Mouse (Mus musculus): ENCODE data around the gene Snrpd2. TPM values are rescaled to one million over a fixed set of nuclear protein-coding genes. Genes with fewer than 3 reads are reported as not detected.
A peak's percentile ranks its signal among the peaks of the same experiment; 100 is the strongest.

Gene Snrpd2
- polyA plus RNA-seq, 1 experiment from 2014 or later, result 97.8 TPM

DNA sequence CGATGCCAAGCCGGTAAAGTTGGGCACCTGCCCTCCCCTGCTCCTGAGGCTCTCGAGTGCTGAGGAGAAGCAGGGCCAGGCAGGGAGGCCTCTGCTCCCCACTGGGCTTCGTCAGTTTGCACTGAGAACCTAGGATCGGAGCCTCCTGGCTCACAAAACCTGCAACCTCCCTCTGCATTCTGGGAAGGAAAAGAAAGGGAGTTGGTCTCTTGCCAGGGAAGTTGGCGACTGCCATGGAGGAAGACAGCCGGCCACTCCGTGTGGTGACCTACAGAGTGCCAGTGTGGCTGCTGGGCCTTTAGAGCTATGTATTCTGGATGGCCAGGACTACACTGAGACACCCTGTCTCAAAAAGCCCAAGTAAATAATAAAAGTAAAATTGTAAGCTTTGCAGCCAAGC is 5.3 kb downstream of the Snrpd2 start:
- no peak for ATAC-seq
- no peaks in the 10 kb centered on the region for H3K9me3 ChIP-seq (replicated peaks)
- H3K27ac ChIP-seq, result no peak overlapping the region
- peaks cover 14% of the 10 kb centered on the region for H3K27me3 ChIP-seq (replicated peaks)
- peaks cover 23% of the 10 kb centered on the region for H3K4me1 ChIP-seq
- peaks cover 47% of the 10 kb centered on the region for H3K36me3 ChIP-seq
- H3K4me2 ChIP-seq, result no peak overlapping the region
- 85% methylated on average over 8 of the region's 8 CpGs for WGBS (ENCODE audit: insufficient replicate concordance)
- H3K4me3 ChIP-seq, result no peak overlapping the region
- no peak overlapping the region for H3K9ac ChIP-seq

GRCm38 (mm10) chr7:19155825-19156475 is 6.4 kb downstream of the Snrpd2 start:
- Histone ChIP-seq H3K27ac (no peak overlapping the region), H3K27me3 (replicated peaks) (peaks cover 25% of the 10 kb centered on the region), H3K4me2 (no peak overlapping the region), H3K9me3 (replicated peaks) (no peaks in the 10 kb centered on the region), H3K9ac (no peak overlapping the region), H3K4me1 (peaks cover 26% of the 10 kb centered on the region), H3K4me3 (no peak overlapping the region), H3K36me3 (peaks cover 45% of the 10 kb centered on the region)
- ATAC-seq, result no peak
- 62% methylated on average over 13 of the region's 13 CpGs for WGBS (ENCODE audit: insufficient replicate concordance)

GRCm38 (mm10) chr7:19157160-19157800 is 7.8 kb downstream of the Snrpd2 start:
- peak; percentile 67 for ATAC-seq
- peaks cover 34% of the 10 kb centered on the region for H3K27me3 ChIP-seq (replicated peaks)
- WGBS (ENCODE audit: insufficient replicate concordance), result 4% methylated on average over 30 of the region's 30 CpGs
- peaks cover 23% of the 10 kb centered on the region for H3K4me1 ChIP-seq
- H3K27ac ChIP-seq, result no peak overlapping the region
- 0 out of 2 replicates have a peak overlapping the region, but pooled peaks have one; percentile 18 for H3K4me3 ChIP-seq
- H3K9me3 ChIP-seq (replicated peaks), result no peaks in the 10 kb centered on the region
- H3K4me2 ChIP-seq, result peak overlapping the region; percentile 50
- H3K9ac ChIP-seq, result no peak overlapping the region
- H3K36me3 ChIP-seq, result peaks cover 32% of the 10 kb centered on the region

DNA sequence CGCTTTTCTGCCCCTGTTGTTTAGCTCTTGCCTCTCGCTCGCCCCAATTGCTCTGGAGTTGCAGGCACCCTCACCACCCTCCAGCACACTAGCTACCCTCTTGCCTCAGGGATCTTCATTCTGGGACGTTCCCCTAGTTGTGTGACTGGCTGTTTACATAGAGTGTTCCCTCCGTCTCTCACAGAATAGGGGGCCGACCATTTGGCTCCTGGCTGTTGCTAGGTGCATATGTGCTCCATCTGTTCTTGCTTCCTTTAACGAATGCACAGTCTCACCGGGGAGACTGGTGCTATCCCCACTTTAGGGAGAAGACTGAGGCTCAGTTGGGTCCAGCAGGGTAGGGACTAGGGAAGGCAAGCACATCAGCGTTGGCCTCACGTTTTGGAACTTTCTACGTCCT is 9.1 kb downstream of the Snrpd2 start:
- H3K9me3 ChIP-seq (replicated peaks), result no peaks in the 10 kb centered on the region
- peaks cover 48% of the 10 kb centered on the region for H3K27me3 ChIP-seq (replicated peaks)
- 63% methylated on average over 11 of the region's 11 CpGs for WGBS (ENCODE audit: insufficient replicate concordance)
- H3K9ac ChIP-seq, result no peak overlapping the region
- peaks cover 25% of the 10 kb centered on the region for H3K4me1 ChIP-seq
- H3K27ac ChIP-seq, result no peak overlapping the region
- peaks cover 19% of the 10 kb centered on the region for H3K36me3 ChIP-seq
- no peak overlapping the region for H3K4me2 ChIP-seq
- no peak for ATAC-seq
- no peak overlapping the region for H3K4me3 ChIP-seq

GRCm38 (mm10) chr7:19159411-19159810 is 9.9 kb downstream of the Snrpd2 start:
- 19% methylated on average over 18 of the region's 18 CpGs for WGBS (ENCODE audit: insufficient replicate concordance)
- no peak overlapping the region for H3K4me3 ChIP-seq

DNA sequence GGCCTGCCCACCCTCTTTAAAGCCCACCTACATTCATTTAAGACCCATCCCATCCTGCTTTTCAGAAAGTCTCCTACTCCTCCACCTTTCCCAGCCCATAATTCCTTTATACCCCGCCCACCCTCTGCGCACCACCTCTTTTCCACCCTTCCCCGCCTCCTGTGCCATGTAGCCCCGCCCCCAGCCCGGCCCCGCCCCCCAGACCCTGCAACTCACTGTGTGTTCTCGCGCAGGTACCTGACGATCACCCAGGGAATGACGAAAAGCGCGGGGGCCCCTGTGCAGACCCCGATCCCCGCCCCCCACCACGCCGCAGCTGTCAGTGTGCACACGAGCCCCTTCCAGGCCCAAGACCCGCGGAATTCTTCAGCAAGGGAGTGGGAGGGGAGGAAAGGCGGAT is 10.6 kb downstream of the Snrpd2 start:
- no peak overlapping the region for H3K27ac ChIP-seq
- peak overlapping the region; percentile 74 for H3K4me2 ChIP-seq
- peak; percentile 35; the same call in 1 of the 2 replicates for ATAC-seq
- peak overlapping the region; percentile 58 for H3K9ac ChIP-seq
- WGBS (ENCODE audit: insufficient replicate concordance), result 2% methylated on average over 20 of the region's 20 CpGs
- H3K36me3 ChIP-seq, result peaks cover 4% of the 10 kb centered on the region; the same call in 1 of the 2 replicates
- peaks cover 40% of the 10 kb centered on the region for H3K4me1 ChIP-seq
- no peaks in the 10 kb centered on the region for H3K9me3 ChIP-seq (replicated peaks)
- H3K4me3 ChIP-seq, result peak overlapping the region; percentile 46
- H3K27me3 ChIP-seq (replicated peaks), result peaks cover 63% of the 10 kb centered on the region

More at GRCm38 (mm10) chr7:19159411-19159810, 9.9 kb downstream of the Snrpd2 start:
- Histone ChIP-seq H3K27ac (no peak overlapping the region), H3K4me1 (peaks cover 33% of the 10 kb centered on the region), H3K27me3 (replicated peaks) (peaks cover 56% of the 10 kb centered on the region), H3K36me3 (peaks cover 11% of the 10 kb centered on the region), H3K9me3 (replicated peaks) (no peaks in the 10 kb centered on the region), H3K4me2 (peak overlapping the region; percentile 74), H3K9ac (no peak overlapping the region)
- no peak for ATAC-seq

- 70% methylated on average over 7 of the region's 7 CpGs for WGBS (ENCODE audit: insufficient replicate concordance)
- Histone ChIP-seq H3K27ac (no peak overlapping the region), H3K4me2 (no peak overlapping the region), H3K9me3 (replicated peaks) (no peaks in the 10 kb centered on the region), H3K27me3 (replicated peaks) (peaks cover 81% of the 10 kb centered on the region), H3K9ac (no peak overlapping the region), H3K4me1 (peaks cover 48% of the 10 kb centered on the region), H3K36me3 (no peaks in the 10 kb centered on the region), H3K4me3 (no peak overlapping the region)
- ATAC-seq, result no peak
Measured at GRCm38 (mm10) chr7:19162928-19163327, 13.4 kb downstream of the Snrpd2 start.

GRCm38 (mm10) chr7:19163752-19164151 is 14.2 kb downstream of the Snrpd2 start:
- Histone ChIP-seq H3K4me2 (peak overlapping the region; percentile 57), H3K9ac (no peak overlapping the region), H3K27ac (no peak overlapping the region), H3K36me3 (no peaks in the 10 kb centered on the region), H3K4me1 (peaks cover 47% of the 10 kb centered on the region), H3K4me3 (no peak overlapping the region), H3K27me3 (replicated peaks) (peaks cover 86% of the 10 kb centered on the region), H3K9me3 (replicated peaks) (no peaks in the 10 kb centered on the region)
- WGBS (ENCODE audit: insufficient replicate concordance), result 23% methylated on average over 12 of the region's 12 CpGs
- 0 out of 2 replicates have a peak, but pooled peaks have one; percentile 19 for ATAC-seq

DNA sequence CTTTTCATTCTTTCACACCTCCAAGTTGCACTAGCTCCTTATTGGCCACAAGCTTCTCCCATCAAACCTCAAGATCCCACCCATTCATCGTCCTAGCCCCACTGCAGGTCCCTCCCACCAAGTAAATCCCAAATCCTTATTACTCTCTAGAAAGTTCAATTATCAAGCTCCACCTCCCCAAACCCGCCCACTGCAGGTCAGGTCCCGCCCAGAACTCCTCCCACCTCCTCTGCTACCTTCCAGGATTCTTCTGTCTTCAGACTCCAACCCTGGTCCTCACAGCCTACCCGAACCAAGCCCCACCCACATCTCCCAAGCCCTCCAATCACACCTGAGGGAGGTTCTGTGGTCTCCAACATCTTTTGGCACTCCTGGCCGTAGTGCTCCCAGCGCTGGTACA is 14.7 kb downstream of the Snrpd2 start:
- Histone ChIP-seq H3K9ac (peak overlapping the region; percentile 20; the same call in 1 of the 2 replicates), H3K27me3 (replicated peaks) (peaks cover 85% of the 10 kb centered on the region), H3K4me1 (peaks cover 47% of the 10 kb centered on the region), H3K27ac (no peak overlapping the region), H3K9me3 (replicated peaks) (no peaks in the 10 kb centered on the region), H3K4me3 (no peak overlapping the region), H3K4me2 (peak overlapping the region; percentile 57), H3K36me3 (no peaks in the 10 kb centered on the region)
- 0% methylated on average over 6 of the region's 6 CpGs for WGBS (ENCODE audit: insufficient replicate concordance)
- ATAC-seq, result peak; percentile 45; the same call in 1 of the 2 replicates

- peak; percentile 41; the same call in 1 of the 2 replicates for ATAC-seq
Measured at GRCm38 (mm10) chr7:19164978-19165377, 15.5 kb downstream of the Snrpd2 start.

DNA sequence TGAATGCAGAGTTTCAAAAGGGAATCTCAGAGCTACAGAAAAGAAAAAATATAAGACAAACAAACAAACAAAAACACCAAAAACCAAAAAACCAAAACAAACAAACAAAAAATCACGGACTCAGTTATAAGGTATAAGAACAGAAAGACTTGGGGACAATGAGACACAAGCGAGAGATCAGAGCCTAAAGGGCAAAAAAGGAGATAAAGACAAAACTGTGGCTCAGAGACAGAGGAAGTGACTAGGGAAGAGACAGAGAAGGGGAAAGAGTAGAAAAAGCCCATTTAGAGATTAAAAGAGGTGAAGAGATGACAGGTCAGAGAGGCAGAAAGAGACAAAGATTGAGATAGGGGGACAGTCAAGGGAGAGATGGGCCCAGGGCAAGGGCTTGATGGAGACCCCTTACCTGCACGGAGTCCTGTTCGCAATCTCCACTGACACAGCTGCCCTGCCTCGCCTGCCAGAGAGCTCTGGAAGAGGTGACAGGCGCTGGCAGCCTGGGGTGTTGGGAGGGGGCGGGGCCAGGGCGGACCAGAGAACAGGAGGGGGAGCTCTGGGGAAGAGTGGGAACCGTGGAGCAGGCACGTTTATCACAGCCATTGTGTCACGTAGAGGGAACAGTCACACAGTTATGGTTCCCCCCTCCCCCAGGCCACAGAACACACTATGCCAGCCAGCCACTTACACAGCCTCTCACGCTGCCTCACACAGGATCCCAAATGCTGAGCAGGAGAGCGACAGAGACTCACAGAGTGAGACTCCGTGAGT is 16.3 kb downstream of the Snrpd2 start, which contains the start of gene Gipr:
Gipr (minus strand) TSS at position 472 of the 768 bp plus-strand sequence.
- Histone ChIP-seq H3K4me1 (peaks cover 32% of the 10 kb centered on the region), H3K9me3 (replicated peaks) (no peaks in the 10 kb centered on the region), H3K4me3 (no peak within 1 kb of the TSS), H3K36me3 (no peaks in the 10 kb centered on the region), H3K9ac (no peak within 1 kb of the TSS; the same call in none of the 2 replicates), H3K4me2 (peak within 1 kb of the TSS; percentile 57), H3K27me3 (replicated peaks) (peaks cover 85% of the 10 kb centered on the region), H3K27ac (no peak within 1 kb of the TSS)
- WGBS (ENCODE audit: insufficient replicate concordance), result 8% methylated on average over 14 of the region's 14 CpGs
- no peak; the same call in 1 of the 2 replicates for ATAC-seq

More at GRCm38 (mm10) chr7:19164978-19165377, 15.5 kb downstream of the Snrpd2 start:
- Histone ChIP-seq H3K27ac (no peak overlapping the region), H3K4me2 (peak overlapping the region; percentile 57), H3K36me3 (no peaks in the 10 kb centered on the region), H3K27me3 (replicated peaks) (peaks cover 85% of the 10 kb centered on the region), H3K4me3 (no peak overlapping the region), H3K9me3 (replicated peaks) (no peaks in the 10 kb centered on the region), H3K4me1 (peaks cover 41% of the 10 kb centered on the region), H3K9ac (no peak overlapping the region; the same call in 1 of the 2 replicates)
- 2% methylated on average over 13 of the region's 13 CpGs for whole genome bisulfite sequencing (ENCODE audit: insufficient replicate concordance)
